Mouse (Mus musculus): ENCODE data around the gene Pde4d.

The Pde4d gene

GRCm38 (mm10) chr13:109631399-109632026 is 1181.8 kb downstream of the Pde4d start:
- DNase-seq (ENCODE audit: low spot score): no peak

- peak; percentile 45 for DNase-seq (ENCODE audit: low spot score)
These were observed 1182.8 kb downstream of the Pde4d start for GRCm38 (mm10) chr13:109632387-109633036.

GRCm38 (mm10) chr13:109633037-109633418 is 1183.3 kb downstream of the Pde4d start:
- DNase-seq (ENCODE audit: low spot score): peak; percentile 23

- no peak for DNase-seq (ENCODE audit: low spot score)
These were observed 1186.3 kb downstream of the Pde4d start for GRCm38 (mm10) chr13:109635901-109636520.

GRCm38 (mm10) chr13:109638273-109638672 is 1188.5 kb downstream of the Pde4d start:
- no peak for DNase-seq (ENCODE audit: low spot score)

GRCm38 (mm10) chr13:109639286-109639685 is 1189.5 kb downstream of the Pde4d start:
- DNase-seq (ENCODE audit: low spot score): no peak

- no peak for DNase-seq (ENCODE audit: low spot score)
These were observed 1191.8 kb downstream of the Pde4d start for GRCm38 (mm10) chr13:109641562-109641961.

- DNase-seq (ENCODE audit: low spot score): no peak
These were observed 1193.7 kb downstream of the Pde4d start for GRCm38 (mm10) chr13:109643419-109643818.

- no peak for DNase-seq (ENCODE audit: low spot score)
These were observed 1194.3 kb downstream of the Pde4d start for GRCm38 (mm10) chr13:109644086-109644485.

- peak; percentile 43 for DNase-seq (ENCODE audit: low spot score)
These were observed 1195.6 kb downstream of the Pde4d start for GRCm38 (mm10) chr13:109645284-109645909.

GRCm38 (mm10) chr13:109645910-109646284 is 1196.1 kb downstream of the Pde4d start:
- no peak for DNase-seq (ENCODE audit: low spot score)

GRCm38 (mm10) chr13:109646597-109647232 is 1197.0 kb downstream of the Pde4d start:
- no peak for DNase-seq (ENCODE audit: low spot score)

GRCm38 (mm10) chr13:109647479-109648199 is 1197.9 kb downstream of the Pde4d start:
- DNase-seq (ENCODE audit: low spot score): no peak

- no peak for DNase-seq (ENCODE audit: low spot score)
These were observed 1198.6 kb downstream of the Pde4d start for GRCm38 (mm10) chr13:109648311-109648710.

- DNase-seq (ENCODE audit: low spot score): no peak
These were observed 1202.2 kb downstream of the Pde4d start for GRCm38 (mm10) chr13:109651790-109652605.

- DNase-seq (ENCODE audit: low spot score): peak; percentile 39
These were observed 1202.9 kb downstream of the Pde4d start for GRCm38 (mm10) chr13:109652631-109653030.

GRCm38 (mm10) chr13:109655390-109655789 is 1205.6 kb downstream of the Pde4d start:
- no peak for DNase-seq (ENCODE audit: low spot score)

GRCm38 (mm10) chr13:109659103-109659502 is 1209.4 kb downstream of the Pde4d start:
- DNase-seq (ENCODE audit: low spot score): no peak

- DNase-seq (ENCODE audit: low spot score): no peak
These were observed 1211.6 kb downstream of the Pde4d start for GRCm38 (mm10) chr13:109661345-109661744.

GRCm38 (mm10) chr13:109662099-109662498 is 1212.4 kb downstream of the Pde4d start:
- no peak for DNase-seq (ENCODE audit: low spot score)

GRCm38 (mm10) chr13:109662731-109663130 is 1213.0 kb downstream of the Pde4d start:
- DNase-seq (ENCODE audit: low spot score): no peak
